Mouse (Mus musculus) stomach, embryonic 14.5 days (tissue): Measurements from ENCODE around the gene Ptprt. TPM values are rescaled to one million over a fixed set of nuclear protein-coding genes. Genes with fewer than 3 reads are reported as not detected.

Source experiments
- ATAC-seq: fragments of 200-750 bp; cut with Nextera tagmentation; 2 replicates; pipeline ENCODE4 v1.8.0; 2017; ENCODE audit warnings: low read depth, moderate TSS enrichment; ENCODE audit not compliant: insufficient number of reproducible peaks, insufficient read depth, low FRiP score
- H3K27ac ChIP-seq: fragments of 300-500 bp; sonication (generic); 2 replicates; pipeline ENCODE4 v1.5.1; 2014; ENCODE audit warnings: mild to moderate bottlenecking, low read length, moderate library complexity, mixed read lengths
- H3K27me3 ChIP-seq: fragments of 300-500 bp; sonication (generic); 2 replicates; pipeline ENCODE4 v1.6.1; 2014; ENCODE audit warnings: low read length, control low read depth, mixed read lengths; ENCODE audit not compliant: control insufficient read depth, insufficient read depth
- H3K36me3 ChIP-seq: fragments of 300-500 bp; sonication (generic); 2 replicates; pipeline ENCODE4 v1.6.1; 2014; ENCODE audit warnings: mild to moderate bottlenecking, control low read depth, low read length, moderate library complexity, mixed read lengths; ENCODE audit not compliant: control insufficient read depth, insufficient read depth
- H3K4me1 ChIP-seq: fragments of 300-500 bp; sonication (generic); 2 replicates; pipeline ENCODE4 v1.6.1; 2014; ENCODE audit warnings: low read length, control low read depth, mixed read lengths; ENCODE audit not compliant: control insufficient read depth, insufficient read depth
- H3K4me2 ChIP-seq: fragments of 300-500 bp; sonication (generic); replicated peaks from 2 replicates; pipeline ENCODE4 v1.6.1; 2014; ENCODE audit warnings: low read depth, low read length, control low read depth
- H3K4me3 ChIP-seq: fragments of 300-500 bp; sonication (generic); 2 replicates; pipeline ENCODE4 v1.5.1; 2014; ENCODE audit warnings: low read depth, low read length, control low read depth
- H3K9ac ChIP-seq: fragments of 300-500 bp; sonication (generic); replicated peaks from 2 replicates; pipeline ENCODE4 v1.6.1; 2014; ENCODE audit warnings: low read depth, mild to moderate bottlenecking, control low read depth, low read length, moderate library complexity, mixed read lengths
- H3K9me3 ChIP-seq: fragments of 300-500 bp; sonication (generic); 2 replicates; pipeline ENCODE4 v1.6.1; 2016; ENCODE audit warnings: low read depth, low read length, control low read depth; ENCODE audit not compliant: control insufficient read depth
- WGBS: fragments of 180-500 bp; shearing (Covaris S2); extraction: QIAGEN DNeasy Blood & Tissue Kit; methylation state at CpG from one replicate; pipeline ENCODE4 v1.1.7; 2014; 5-methylcytosine and 5-hydroxymethylcytosine counted together
- polyA plus RNA-seq: library from polyadenylated mRNA; unstranded; fragments of >200 nt; fragmentation: Nextera tagmentation; extraction: Ambion mirVana; gene quantifications from 2 replicates; pipeline ENCODE4 v1.2.1, GENCODE M21; 2014

The Ptprt gene
- polyA plus RNA-seq, 1 experiment from 2014 or later: 1.2 TPM

DNA sequence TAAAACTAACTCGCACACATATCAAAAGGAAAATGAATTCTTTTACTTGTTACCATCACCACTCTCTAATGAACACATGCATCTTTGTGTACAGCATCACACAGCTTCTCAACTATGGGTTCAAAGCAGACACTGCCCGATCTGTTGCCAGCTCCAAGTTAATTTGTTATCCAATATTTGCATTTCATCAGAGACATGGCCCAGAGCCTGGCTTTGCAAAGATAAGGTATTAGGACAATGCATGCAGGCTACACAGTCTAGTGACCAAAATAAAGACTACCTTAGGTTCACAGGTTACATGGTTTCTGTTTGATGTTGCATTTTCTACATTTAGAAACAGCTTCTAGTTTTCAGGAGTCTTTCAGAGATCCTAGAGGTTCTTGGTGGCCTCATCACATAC is 719.0 kb downstream of the Ptprt start:
- Histone ChIP-seq H3K27me3 (no peaks in the 10 kb centered on the region), H3K4me2 (no peak overlapping the region), H3K9me3 (no peaks in the 10 kb centered on the region), H3K36me3 (no peaks in the 10 kb centered on the region), H3K4me3 (no peak overlapping the region), H3K4me1 (no peaks in the 10 kb centered on the region), H3K9ac (no peak overlapping the region), H3K27ac (no peak overlapping the region)
- ATAC-seq: no peak
- 68% methylated on average over 2 of the region's 2 CpGs for WGBS

DNA sequence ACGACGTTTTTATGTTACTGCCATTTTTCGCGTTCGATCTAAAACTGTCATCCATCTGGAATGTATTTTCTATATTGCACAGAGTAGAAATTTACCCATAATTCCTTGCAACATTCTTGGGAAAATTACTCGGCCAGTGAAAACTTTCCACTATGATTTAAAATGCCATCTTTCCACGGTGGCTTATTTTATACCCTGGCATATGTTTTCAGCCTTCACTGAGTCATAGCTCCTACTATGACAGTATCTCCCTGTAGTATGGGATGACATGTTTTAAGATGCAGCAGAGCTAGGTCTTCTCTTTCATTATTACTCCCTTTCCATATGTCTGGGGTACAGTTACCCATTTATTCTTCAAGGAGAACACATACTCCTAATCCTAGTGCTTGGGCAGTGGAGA is 753.7 kb downstream of the Ptprt start:
- WGBS: 84% methylated on average over 7 of the region's 7 CpGs
- ATAC-seq: no peak

DNA sequence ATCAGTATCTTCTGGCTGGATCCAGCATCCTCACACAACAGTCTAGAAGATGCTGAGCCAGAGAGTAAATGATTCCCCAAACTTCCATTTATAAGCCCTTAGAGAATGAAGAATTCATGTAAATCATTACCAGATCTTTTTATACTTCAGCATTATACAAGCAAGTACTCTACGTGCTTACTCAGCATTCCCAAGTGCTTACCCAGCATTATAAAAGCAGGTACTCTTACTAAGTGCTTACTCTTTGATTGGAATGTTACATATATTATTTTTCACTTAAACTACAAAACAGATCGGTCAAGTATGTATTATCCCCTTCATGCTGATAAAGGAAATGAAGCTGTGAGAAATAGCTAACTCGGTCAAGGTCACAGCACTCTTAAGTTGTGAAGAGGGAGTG is 758.8 kb downstream of the Ptprt start:
- Histone ChIP-seq H3K27me3 (no peaks in the 10 kb centered on the region), H3K4me3 (no peak overlapping the region), H3K9me3 (no peaks in the 10 kb centered on the region), H3K4me2 (no peak overlapping the region), H3K4me1 (no peaks in the 10 kb centered on the region), H3K27ac (no peak overlapping the region), H3K36me3 (no peaks in the 10 kb centered on the region), H3K9ac (no peak overlapping the region)
- ATAC-seq: no peak
- 87% methylated on average over 3 of the region's 3 CpGs for WGBS

More for the DNA sequence above, 753.7 kb downstream of the Ptprt start:
- Histone ChIP-seq H3K9me3 (no peaks in the 10 kb centered on the region), H3K4me2 (no peak overlapping the region), H3K27ac (no peak overlapping the region), H3K4me3 (no peak overlapping the region), H3K27me3 (no peaks in the 10 kb centered on the region), H3K9ac (no peak overlapping the region), H3K36me3 (no peaks in the 10 kb centered on the region), H3K4me1 (no peaks in the 10 kb centered on the region)

DNA sequence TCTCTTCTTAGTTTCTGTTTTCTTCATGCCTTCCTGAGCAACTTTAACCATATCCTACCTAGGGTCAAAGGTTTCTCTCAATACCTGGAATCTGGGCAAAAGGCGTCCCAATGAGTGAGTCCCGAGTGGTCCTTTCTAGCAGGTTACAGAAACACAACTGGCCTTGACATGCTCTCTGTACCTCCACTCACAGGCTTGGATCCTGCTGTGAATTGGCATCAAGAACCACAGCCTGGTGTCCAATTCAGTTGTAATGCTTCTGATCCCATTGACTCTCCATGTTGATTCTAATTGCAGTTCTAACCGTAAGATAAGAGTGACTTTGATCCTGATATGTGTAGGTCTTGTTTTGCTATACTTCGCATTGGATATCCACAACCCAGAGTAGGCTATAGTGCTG is 776.5 kb downstream of the Ptprt start:
- WGBS: 91% methylated on average over 4 of the region's 4 CpGs
- Histone ChIP-seq H3K4me3 (no peak overlapping the region), H3K4me1 (no peaks in the 10 kb centered on the region), H3K9ac (no peak overlapping the region), H3K27ac (no peak overlapping the region), H3K9me3 (no peaks in the 10 kb centered on the region), H3K27me3 (no peaks in the 10 kb centered on the region), H3K36me3 (no peaks in the 10 kb centered on the region), H3K4me2 (no peak overlapping the region)
- ATAC-seq: no peak

DNA sequence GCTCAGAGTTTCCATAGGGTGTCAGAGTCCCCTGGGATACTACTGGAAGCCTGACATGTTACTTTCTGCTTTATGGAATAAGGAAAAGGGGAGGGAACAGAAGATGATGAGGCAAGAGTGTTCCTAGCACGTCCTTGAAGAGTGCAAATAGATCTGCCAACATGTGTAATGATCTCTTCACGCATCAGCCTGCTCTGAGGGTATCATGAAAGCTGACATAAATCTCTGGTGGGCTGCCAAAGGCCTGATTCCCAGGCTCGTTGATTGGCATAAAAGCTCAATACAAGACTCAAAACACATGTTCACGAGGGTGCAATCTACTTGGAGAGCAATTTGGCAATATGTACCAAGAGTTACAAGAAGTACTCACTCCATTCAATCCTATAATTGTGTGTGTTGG is 778.4 kb downstream of the Ptprt start:
- ATAC-seq: no peak
- H3K27ac ChIP-seq: no peak overlapping the region
- 65% methylated on average over 4 of the region's 4 CpGs for WGBS

DNA sequence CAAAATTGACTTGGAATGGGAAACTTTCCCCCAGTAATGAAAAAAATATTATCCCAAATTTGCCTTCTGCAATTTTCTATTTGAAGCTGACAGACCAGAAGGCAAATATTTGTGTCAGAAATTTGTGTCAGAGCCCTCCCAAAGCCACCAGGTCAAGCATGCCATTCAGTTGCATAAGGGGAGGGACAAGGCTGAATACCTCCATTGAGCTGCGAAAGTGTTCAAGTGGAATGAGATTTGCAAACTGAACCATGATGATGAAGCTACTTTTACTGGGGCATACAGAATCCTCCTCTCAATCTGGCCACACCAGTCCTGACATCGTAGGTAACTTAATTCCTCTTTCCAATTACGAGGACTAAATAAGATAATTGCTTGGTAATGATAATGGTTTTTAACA is 780.0 kb downstream of the Ptprt start:
- Histone ChIP-seq H3K27ac (no peak overlapping the region), H3K4me3 (no peak overlapping the region), H3K9me3 (no peaks in the 10 kb centered on the region), H3K9ac (no peak overlapping the region), H3K27me3 (no peaks in the 10 kb centered on the region), H3K4me2 (no peak overlapping the region), H3K4me1 (no peaks in the 10 kb centered on the region), H3K36me3 (no peaks in the 10 kb centered on the region)
- no peak for ATAC-seq
- 80% methylated on average over 3 of the region's 3 CpGs for WGBS

More for the DNA sequence above, 778.4 kb downstream of the Ptprt start:
- Histone ChIP-seq H3K36me3 (no peaks in the 10 kb centered on the region), H3K9me3 (no peaks in the 10 kb centered on the region), H3K27me3 (no peaks in the 10 kb centered on the region), H3K4me3 (no peak overlapping the region), H3K4me2 (no peak overlapping the region), H3K4me1 (no peaks in the 10 kb centered on the region), H3K9ac (no peak overlapping the region)

DNA sequence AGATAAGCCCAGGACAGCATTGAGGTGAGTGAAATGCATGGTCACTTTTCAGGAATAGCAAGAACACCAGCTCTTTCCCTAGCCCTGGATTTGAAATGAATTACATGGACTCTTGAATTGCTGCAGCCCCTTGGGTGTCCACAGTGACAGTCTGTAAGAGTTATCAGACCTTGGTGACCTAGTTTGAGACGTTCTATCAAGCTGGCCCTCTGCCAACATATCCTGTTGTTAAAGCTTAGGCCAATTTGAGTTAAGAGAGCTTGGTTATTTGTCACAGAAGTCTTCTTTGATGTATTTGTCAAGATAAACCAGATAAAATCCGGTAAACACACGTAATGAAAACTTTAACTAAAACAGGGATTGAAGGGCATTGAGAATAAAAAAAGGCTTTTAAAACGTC is 795.7 kb downstream of the Ptprt start:
- H3K27me3 ChIP-seq: no peaks in the 10 kb centered on the region
- no peaks in the 10 kb centered on the region for H3K4me1 ChIP-seq
- ATAC-seq: no peak
- no peak overlapping the region for H3K9ac ChIP-seq
- no peak overlapping the region for H3K4me2 ChIP-seq
- H3K9me3 ChIP-seq: no peaks in the 10 kb centered on the region
- 36% methylated on average over 4 of the region's 4 CpGs for WGBS
- no peaks in the 10 kb centered on the region for H3K36me3 ChIP-seq
- no peak overlapping the region for H3K4me3 ChIP-seq
- H3K27ac ChIP-seq: no peak overlapping the region

DNA sequence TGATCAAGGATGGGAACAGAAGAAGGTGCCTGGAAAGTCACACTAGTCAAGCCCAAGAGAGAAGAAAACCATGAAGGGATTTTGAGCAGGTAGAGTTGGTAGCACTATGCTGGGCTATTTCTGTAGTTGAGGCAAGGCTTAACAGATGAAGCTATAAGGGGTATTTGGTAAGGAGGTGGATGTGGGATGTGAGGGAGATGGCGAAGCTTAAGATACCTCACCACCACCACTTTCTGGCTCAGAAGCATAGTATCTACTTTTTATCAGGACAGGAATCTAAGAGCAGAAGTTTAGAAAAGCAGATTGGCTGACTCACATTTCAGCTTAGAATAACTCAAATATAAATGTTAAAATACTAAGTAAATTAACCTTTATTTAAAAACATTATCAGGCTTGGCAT is 802.1 kb downstream of the Ptprt start:
- Histone ChIP-seq H3K4me3 (no peak overlapping the region), H3K4me1 (no peaks in the 10 kb centered on the region), H3K27me3 (no peaks in the 10 kb centered on the region), H3K4me2 (no peak overlapping the region), H3K9me3 (no peaks in the 10 kb centered on the region), H3K36me3 (no peaks in the 10 kb centered on the region), H3K9ac (no peak overlapping the region), H3K27ac (no peak overlapping the region)
- WGBS: 85% methylated on average over 1 of the region's 1 CpGs
- ATAC-seq: no peak

DNA sequence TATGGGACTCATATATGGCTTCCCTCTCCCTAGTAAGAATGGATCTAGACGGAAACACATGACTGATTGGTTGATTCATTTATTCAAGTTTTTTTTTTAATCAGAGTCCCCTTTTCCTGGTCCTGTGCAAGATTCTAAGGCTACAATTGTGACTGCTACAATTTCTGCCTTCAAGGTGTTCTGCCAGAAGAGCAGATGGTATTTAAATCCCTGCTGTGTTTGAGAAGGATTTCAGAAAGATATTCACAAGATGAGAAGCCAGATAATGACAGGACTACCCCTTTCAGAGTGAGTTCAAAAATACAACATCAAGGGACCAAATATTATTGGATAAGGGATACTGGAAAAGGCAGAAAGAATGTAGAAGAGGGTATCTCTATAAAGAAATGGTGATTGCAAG is 802.6 kb downstream of the Ptprt start:
- H3K9ac ChIP-seq: no peak overlapping the region
- no peaks in the 10 kb centered on the region for H3K27me3 ChIP-seq
- H3K9me3 ChIP-seq: no peaks in the 10 kb centered on the region
- no peaks in the 10 kb centered on the region for H3K4me1 ChIP-seq
- no peak overlapping the region for H3K4me2 ChIP-seq
- no peak for ATAC-seq
- no peak overlapping the region for H3K27ac ChIP-seq
- H3K36me3 ChIP-seq: no peaks in the 10 kb centered on the region
- 76% methylated on average over 1 of the region's 1 CpGs for WGBS
- no peak overlapping the region for H3K4me3 ChIP-seq
